Mouse (Mus musculus): ENCODE results near the gene Zbtb39.
"Not testable (repeated sequence)": the region's sequence is repeated elsewhere in the genome, so short reads cannot be mapped to it uniquely, and the experiment has no call there.

Gene Zbtb39

GRCm38 (mm10) chr10:127776011-127776410 is 36.7 kb downstream of the Zbtb39 start, which contains the start of gene Rdh9:
Gene Rdh9 (plus strand): TSS chr10:127776386.
- in situ Hi-C loops (cut with MboI; ENCODE audit: low sequenced_read_pairs), result no loop called here

- in situ Hi-C loops (cut with MboI; ENCODE audit: low sequenced_read_pairs), result not testable (repeated sequence)
These were observed 43.0 kb downstream of the Zbtb39 start for GRCm38 (mm10) chr10:127782321-127782720.

GRCm38 (mm10) chr10:127785411-127785810 is 46.1 kb downstream of the Zbtb39 start:
- in situ Hi-C loops (cut with MboI; ENCODE audit: low sequenced_read_pairs), result not testable (repeated sequence)
